Mouse (Mus musculus) retina, adult 2 months (tissue): ENCODE results near the gene Ubac2.

ENCODE experiments used
- DNase-seq: peaks from one replicate; pipeline ENCODE4 v3.0.0-alpha.2; 2012; ENCODE audit warnings: low read depth, low spot score

The Ubac2 gene

GRCm38 (mm10) chr14:121965461-121965860 lies 87.0 kb downstream of the Ubac2 start:
- no peak for DNase-seq

- DNase-seq = no peak
These were observed 88.7 kb downstream of the Ubac2 start for GRCm38 (mm10) chr14:121967095-121967494.

DNA sequence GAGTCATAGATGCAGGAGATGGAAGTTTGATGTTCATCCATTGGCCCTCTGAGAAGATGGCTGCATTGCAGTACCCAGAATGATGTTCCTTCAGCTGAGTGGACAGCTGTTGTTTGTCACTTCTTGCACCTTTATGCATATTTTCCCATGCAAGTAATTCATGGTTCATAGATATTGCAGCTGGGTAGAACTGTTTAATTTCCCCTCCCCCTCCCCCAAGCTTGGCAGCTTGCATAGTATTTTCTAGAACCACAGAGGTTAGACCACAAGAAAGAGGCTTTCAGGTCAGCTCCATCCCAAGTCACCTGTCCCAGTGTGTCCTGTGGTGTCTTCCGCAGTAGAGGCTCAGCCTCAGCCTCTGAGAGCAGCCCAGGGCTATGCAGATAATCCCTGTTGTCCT lies 92.0 kb downstream of the Ubac2 start:
- no peak for DNase-seq

DNA sequence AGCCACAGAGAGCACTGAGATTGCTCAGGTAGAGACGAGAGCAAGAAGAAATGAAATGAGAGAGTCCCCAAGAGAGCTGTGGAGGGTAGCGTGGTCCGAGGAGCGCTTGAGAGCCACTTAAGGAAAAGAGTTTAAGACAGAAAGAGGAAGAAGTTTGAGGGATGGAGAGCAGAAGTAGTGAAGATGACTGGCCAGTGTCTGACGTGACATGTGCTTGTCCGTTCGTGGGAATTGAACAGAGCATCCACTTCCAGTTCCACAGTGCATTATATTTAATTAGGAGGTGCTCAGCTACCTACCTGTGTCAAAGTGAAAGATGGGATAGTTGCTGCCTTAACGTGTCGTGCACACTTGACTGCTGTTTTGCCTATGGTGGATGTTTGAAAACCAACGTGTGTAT lies 94.7 kb downstream of the Ubac2 start:
- DNase-seq = no peak

- DNase-seq = no peak
These were observed 103.1 kb downstream of the Ubac2 start for GRCm38 (mm10) chr14:121981531-121981930.

DNA sequence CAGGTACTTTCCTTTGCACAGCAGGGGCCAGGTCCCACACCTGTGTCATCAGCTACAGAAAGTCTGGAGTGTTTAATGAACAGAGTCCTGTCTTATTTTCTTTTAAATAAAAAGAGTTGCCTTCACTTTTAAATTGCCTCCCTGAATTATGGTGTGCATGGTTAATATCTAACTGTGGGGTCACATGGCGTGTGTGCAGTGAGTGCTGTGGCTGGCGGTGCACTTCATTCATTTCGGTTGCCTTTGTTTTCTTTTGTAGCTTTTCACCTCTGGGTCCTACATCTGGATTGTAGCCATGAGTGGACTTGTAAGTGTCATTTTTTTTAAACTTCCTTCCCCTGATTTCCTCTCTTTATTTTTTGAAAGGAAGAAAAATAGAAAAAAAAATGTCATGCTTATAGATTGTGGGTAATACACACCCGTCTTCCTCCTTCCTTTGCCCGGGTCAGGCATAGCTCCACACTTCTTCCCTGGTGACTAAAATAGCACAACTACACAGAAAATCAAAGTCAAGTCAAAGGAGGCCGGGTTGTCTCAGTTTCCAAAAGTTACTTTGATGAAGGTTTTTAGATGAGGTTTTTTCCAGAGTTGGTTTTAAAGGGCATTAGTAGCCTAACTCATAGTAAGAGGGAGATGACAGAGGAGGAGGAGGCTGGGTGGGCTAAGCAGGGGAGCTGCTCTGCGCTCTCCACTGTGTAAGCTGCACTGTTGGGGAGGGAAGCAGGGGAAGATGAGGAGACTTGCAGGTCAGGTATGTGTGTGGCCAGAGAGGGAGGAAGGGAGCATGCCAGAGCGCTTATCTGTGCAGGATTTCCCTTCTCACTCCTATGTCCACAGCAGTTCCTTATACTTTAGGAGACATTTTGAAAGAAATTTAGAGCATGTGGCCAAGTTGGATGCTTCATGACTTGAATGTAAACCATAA lies 104.9 kb downstream of the Ubac2 start:
- no peak for DNase-seq

GRCm38 (mm10) chr14:121985477-121985876 lies 107.1 kb downstream of the Ubac2 start:
- no peak for DNase-seq

DNA sequence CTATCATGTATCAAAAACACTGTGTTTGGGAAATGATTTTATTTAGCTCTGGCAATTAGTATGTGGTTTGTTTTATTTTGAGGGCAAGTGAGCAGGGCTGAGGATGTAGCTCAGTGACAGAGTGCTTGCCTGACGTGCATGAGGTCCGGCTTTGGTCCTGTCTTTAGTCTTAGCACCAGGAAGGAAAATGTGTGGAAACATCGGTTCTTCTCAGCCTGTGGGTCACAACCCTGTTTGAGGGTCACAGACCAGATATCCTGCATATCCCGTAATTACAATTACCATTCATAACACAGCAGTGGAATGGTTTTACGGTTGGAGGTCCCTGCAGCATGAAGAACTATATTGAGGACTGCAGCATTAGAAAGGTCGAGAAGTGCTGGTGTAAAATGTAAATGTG lies 107.6 kb downstream of the Ubac2 start:
- DNase-seq = no peak

DNA sequence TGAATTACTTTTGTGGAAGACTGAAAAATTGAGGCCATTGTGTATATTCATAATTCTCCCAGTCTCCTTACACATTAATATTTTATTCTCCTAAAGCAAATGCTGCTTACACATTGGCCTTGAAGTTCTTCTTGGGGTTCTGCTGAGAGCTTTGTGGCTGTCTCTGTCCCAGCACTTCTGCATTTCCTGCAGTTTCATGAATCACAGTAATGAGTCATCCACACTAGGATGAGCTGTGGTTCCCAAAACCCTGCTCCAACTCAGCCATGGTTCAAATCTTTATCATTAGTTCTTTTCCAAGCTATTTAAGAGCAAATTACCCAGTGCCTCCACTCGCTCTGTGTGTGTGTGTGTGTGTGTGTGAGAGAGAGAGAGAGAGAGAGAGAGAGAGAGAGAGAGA lies 108.9 kb downstream of the Ubac2 start:
- DNase-seq = no peak

DNA sequence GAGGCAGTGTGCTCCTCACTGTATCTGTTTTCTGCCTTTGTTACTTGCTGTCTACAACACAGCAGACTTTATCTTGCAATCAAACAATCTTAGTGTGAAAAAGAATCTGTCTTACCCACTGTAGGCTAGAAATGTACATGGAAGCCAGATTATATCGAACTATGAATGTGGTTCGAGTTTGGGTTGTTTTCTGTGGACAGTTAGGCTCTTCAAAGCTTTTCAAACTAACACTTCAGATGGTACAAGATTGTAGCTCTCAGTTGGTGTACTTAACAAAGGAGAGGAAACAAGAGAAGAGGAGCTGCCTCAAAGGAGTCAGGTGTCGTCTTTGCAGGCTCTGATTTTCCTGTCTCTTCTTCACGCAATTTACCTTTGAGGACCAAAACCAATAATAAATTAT lies 109.3 kb downstream of the Ubac2 start:
- no peak for DNase-seq

- DNase-seq = no peak
These were observed 110.9 kb downstream of the Ubac2 start for GRCm38 (mm10) chr14:121989331-121989730.

- DNase-seq = no peak
These were observed 111.4 kb downstream of the Ubac2 start for GRCm38 (mm10) chr14:121989869-121990268.

DNA sequence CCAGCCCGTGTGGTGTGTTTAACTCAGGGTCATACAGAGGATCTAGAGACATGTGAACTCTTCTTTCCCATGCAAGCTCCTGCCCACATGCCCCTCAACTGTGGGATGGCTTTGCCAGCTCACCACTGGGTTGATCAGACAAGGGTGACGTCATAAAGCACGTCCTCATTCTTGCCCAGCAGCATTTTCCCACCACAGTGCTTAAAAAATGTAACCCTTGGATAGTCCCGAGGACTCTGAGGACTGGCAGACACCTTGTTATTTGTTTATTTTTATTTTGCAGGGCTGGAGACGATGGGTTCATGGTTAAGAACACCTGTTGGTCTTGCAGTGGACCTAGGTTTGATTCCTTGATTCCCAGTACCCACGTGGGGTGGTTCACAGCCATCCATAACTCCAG lies 112.5 kb downstream of the Ubac2 start:
- DNase-seq = no peak

- DNase-seq = no peak
These were observed 113.5 kb downstream of the Ubac2 start for GRCm38 (mm10) chr14:121991921-121992320.

- DNase-seq = no peak
These were observed 114.2 kb downstream of the Ubac2 start for GRCm38 (mm10) chr14:121992395-121993280.

- DNase-seq = no peak
These were observed 115.2 kb downstream of the Ubac2 start for GRCm38 (mm10) chr14:121993616-121994015.

DNA sequence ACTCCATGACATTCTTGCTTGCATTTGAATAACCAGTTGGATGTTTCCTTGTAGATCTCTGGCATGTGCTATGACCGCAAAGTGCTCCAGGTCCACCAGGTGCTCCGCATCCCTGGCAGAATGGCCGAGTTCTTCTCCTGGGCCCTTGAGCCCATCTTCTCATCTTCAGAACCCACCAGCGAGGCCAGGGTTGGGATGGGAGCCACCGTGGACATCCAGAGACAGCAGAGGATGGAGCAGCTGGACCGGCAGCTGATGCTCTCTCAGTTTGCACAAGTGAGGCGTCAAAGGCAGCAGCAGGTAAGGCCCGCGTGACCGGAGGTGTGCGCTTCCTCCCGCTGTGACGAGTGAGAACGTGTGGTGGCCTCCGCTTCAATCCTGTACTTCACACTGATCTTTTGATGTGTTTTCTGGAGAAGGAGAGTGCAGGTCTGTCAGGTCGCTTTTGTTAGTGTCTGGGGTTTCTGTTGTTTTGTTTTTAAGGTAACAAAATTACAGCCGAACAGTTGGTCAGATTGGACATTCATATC lies 115.8 kb downstream of the Ubac2 start:
- no peak for DNase-seq

DNA sequence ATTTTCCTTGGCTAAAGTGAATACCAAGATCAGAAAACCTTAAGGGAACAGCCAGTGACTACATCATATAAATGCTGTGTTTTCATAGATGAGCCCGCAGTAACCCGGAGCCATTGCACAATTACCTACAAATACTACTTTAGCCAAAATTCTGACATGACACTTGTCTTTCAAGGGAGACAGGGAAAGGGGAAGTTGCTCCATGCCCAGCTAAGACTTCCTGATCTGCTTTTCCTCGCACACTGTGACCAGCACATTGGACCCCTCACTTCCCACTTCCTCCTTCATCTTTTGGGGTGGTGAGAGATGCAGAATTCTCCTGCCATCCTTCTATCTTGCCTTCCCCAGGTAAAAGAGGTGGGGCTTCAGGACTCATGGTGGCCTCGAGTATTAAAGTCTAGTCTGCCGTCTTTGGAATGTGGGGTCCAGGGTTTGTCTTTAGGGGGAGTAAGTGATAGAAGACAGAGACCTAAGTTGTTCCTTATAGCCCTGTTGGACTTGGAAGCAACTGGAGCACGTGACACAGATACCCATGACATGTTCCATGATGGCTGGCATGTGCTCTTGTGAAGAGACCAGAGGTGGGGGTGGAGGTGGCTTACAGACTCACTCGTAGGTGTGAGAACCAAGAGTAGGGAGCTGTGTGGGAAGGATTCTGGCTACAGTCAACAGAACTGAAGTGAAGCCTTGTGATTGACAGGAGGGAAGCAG lies 116.6 kb downstream of the Ubac2 start:
- DNase-seq = no peak

GRCm38 (mm10) chr14:121995557-121995870 lies 117.1 kb downstream of the Ubac2 start:
- no peak for DNase-seq

DNA sequence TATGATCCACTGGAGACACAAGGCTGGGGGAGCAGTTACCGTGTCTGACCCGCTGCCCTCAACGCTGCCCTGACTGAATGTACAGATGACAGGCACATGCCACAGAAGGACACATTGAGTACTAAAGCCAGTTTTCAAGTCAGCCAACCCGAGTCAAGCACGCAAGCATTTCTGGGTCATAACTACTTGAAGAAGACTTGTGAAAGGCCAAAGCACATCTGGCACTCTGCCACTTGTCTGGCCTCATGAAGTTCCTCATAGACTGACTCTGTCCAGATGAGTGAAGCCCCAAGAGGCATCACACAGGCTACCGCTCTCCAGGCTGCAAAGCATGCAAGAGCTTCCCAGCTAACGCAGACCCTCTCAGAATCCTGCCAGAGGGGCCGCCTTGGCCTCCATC lies 118.4 kb downstream of the Ubac2 start:
- no peak for DNase-seq

GRCm38 (mm10) chr14:121999455-121999854 lies 121.0 kb downstream of the Ubac2 start:
- no peak for DNase-seq
